Mouse (Mus musculus) kidney, postnatal 0 days (tissue): Measurements from ENCODE around the gene Eid3. TPM values are rescaled to one million over a fixed set of nuclear protein-coding genes. Genes with fewer than 3 reads are reported as not detected.

ENCODE experiments used
- ATAC-seq: fragments of 200-750 bp; cut with Nextera tagmentation; replicated peaks from 2 replicates; pipeline ENCODE4 v1.8.0; 2017; ENCODE audit warnings: low read depth, moderate number of reproducible peaks, moderate TSS enrichment, moderate library complexity; ENCODE audit not compliant: low FRiP score
- DNase-seq: peaks from one replicate; pipeline ENCODE4 v3.0.0-alpha.2; 2016; ENCODE audit warnings: low spot score
- H3K27ac ChIP-seq: fragments of 300-500 bp; sonication (generic); 2 replicates; pipeline ENCODE4 v1.5.1; 2014; ENCODE audit warnings: mild to moderate bottlenecking
- H3K27me3 ChIP-seq: fragments of 300-500 bp; sonication (generic); 2 replicates; pipeline ENCODE4 v1.6.1; 2014; ENCODE audit warnings: low read length, mixed read lengths; ENCODE audit not compliant: insufficient read depth
- H3K36me3 ChIP-seq: fragments of 300-500 bp; sonication (generic); 2 replicates; pipeline ENCODE4 v1.6.1; 2014; ENCODE audit warnings: low read length, mixed read lengths; ENCODE audit not compliant: insufficient read depth
- H3K4me1 ChIP-seq: fragments of 300-500 bp; sonication (generic); replicated peaks from 2 replicates; pipeline ENCODE4 v1.6.1; 2014; ENCODE audit warnings: antibody characterized with exemption, low read length, mixed read lengths; ENCODE audit not compliant: insufficient read depth
- H3K4me2 ChIP-seq: fragments of 300-500 bp; sonication (generic); 2 replicates; pipeline ENCODE4 v1.6.1; 2014; ENCODE audit warnings: mild to moderate bottlenecking, low read length, moderate library complexity, mixed read lengths
- H3K4me3 ChIP-seq: fragments of 300-500 bp; sonication (generic); replicated peaks from 2 replicates; pipeline ENCODE4 v1.5.1; 2014; ENCODE audit warnings: low read depth, low read length
- H3K9ac ChIP-seq: fragments of 300-500 bp; sonication (generic); 2 replicates; pipeline ENCODE4 v1.6.1; 2014; ENCODE audit warnings: low read depth, low read length
- H3K9me3 ChIP-seq: fragments of 300-500 bp; sonication (generic); replicated peaks from 2 replicates; pipeline ENCODE4 v1.6.1; 2016; ENCODE audit warnings: low read length, inconsistent platforms, mixed read lengths
- CTCF ChIP-seq: IDR thresholded peaks from 2 replicates; pipeline ENCODE4 v1.5.1; 2016; ENCODE audit warnings: antibody characterized with exemption, low read depth, mild to moderate bottlenecking, moderate library complexity
- WGBS: fragments of 180-500 bp; shearing (Covaris S2); extraction: QIAGEN DNeasy Blood & Tissue Kit; methylation state at CpG from one replicate; pipeline ENCODE4 v1.1.7; 2014; 5-methylcytosine and 5-hydroxymethylcytosine counted together
- polyA plus RNA-seq: library from polyadenylated mRNA; unstranded; fragments of >200 nt; fragmentation: Nextera tagmentation; extraction: Ambion mirVana; gene quantifications from 2 replicates; pipeline ENCODE4 v1.2.1, GENCODE M21; 2015

Eid3 gene
- polyA plus RNA-seq, 1 experiment from 2014 or later = 0.20 TPM

GRCm38 (mm10) chr10:82858691-82859532 lies 7.5 kb upstream of the Eid3 start:
- Histone ChIP-seq H3K36me3 (0 out of 2 replicates have a peak, but pooled peaks cover 5% of the 10 kb centered on the region), H3K4me1 (peaks cover 8% of the 10 kb centered on the region; the same call in 1 of the 2 replicates), H3K27ac (peak overlapping the region; percentile 93), H3K9ac (peak overlapping the region; percentile 77), H3K9me3 (no peaks in the 10 kb centered on the region), H3K4me3 (peak overlapping the region; percentile 79), H3K27me3 (no peaks in the 10 kb centered on the region), H3K4me2 (peak overlapping the region; percentile 83)
- TF ChIP-seq CTCF = no peak
- ATAC-seq (peak; percentile 88), DNase-seq (peak; percentile 96)
- WGBS = under 1% methylated on average over 49 of the region's 49 CpGs

GRCm38 (mm10) chr10:82859533-82859915 lies 6.9 kb upstream of the Eid3 start:
- H3K4me2 ChIP-seq = peak overlapping the region; percentile 83
- no peaks in the 10 kb centered on the region for H3K27me3 ChIP-seq
- TF ChIP-seq CTCF = peak; percentile 54
- peak overlapping the region; percentile 93 for H3K27ac ChIP-seq
- H3K4me1 ChIP-seq = peaks cover 8% of the 10 kb centered on the region; the same call in 1 of the 2 replicates
- H3K9me3 ChIP-seq = no peaks in the 10 kb centered on the region
- 0 out of 2 replicates have a peak, but pooled peaks cover 8% of the 10 kb centered on the region for H3K36me3 ChIP-seq
- ATAC-seq = peak; percentile 50; the same call in 1 of the 2 replicates
- DNase-seq = peak; percentile 79
- peak overlapping the region; percentile 77 for H3K9ac ChIP-seq
- H3K4me3 ChIP-seq = peak overlapping the region; percentile 79
- WGBS = 1% methylated on average over 8 of the region's 8 CpGs

GRCm38 (mm10) chr10:82860181-82860928 lies 6.1 kb upstream of the Eid3 start:
- Histone ChIP-seq H3K4me2 (peak overlapping the region; percentile 83), H3K9me3 (no peaks in the 10 kb centered on the region), H3K9ac (peak overlapping the region; percentile 87), H3K27me3 (no peaks in the 10 kb centered on the region), H3K36me3 (0 out of 2 replicates have a peak, but pooled peaks cover 8% of the 10 kb centered on the region), H3K4me3 (peak overlapping the region; percentile 79), H3K4me1 (peaks cover 8% of the 10 kb centered on the region; the same call in 1 of the 2 replicates), H3K27ac (peak overlapping the region; percentile 93)
- peak; percentile 78 for DNase-seq
- ATAC-seq = peak; percentile 65
- WGBS = under 1% methylated on average over 50 of the region's 50 CpGs
- TF ChIP-seq CTCF = no peak

GRCm38 (mm10) chr10:82860929-82861315 lies 5.5 kb upstream of the Eid3 start:
- Histone ChIP-seq H3K9me3 (no peaks in the 10 kb centered on the region), H3K4me2 (peak overlapping the region; percentile 83), H3K4me1 (peaks cover 8% of the 10 kb centered on the region; the same call in 1 of the 2 replicates), H3K27me3 (no peaks in the 10 kb centered on the region), H3K27ac (peak overlapping the region; percentile 93), H3K9ac (peak overlapping the region; percentile 87), H3K4me3 (peak overlapping the region; percentile 79), H3K36me3 (0 out of 2 replicates have a peak, but pooled peaks cover 8% of the 10 kb centered on the region)
- no peak for TF ChIP-seq CTCF
- DNase-seq (no peak), ATAC-seq (no peak)
- 7% methylated on average over 8 of the region's 8 CpGs for WGBS

GRCm38 (mm10) chr10:82863106-82863680 lies 3.2 kb upstream of the Eid3 start:
- 49% methylated on average over 5 of the region's 5 CpGs for WGBS

GRCm38 (mm10) chr10:82863827-82864226 lies 2.6 kb upstream of the Eid3 start:
- 89% methylated on average over 7 of the region's 7 CpGs for WGBS
- Histone ChIP-seq H3K36me3 (0 out of 2 replicates have a peak, but pooled peaks cover 8% of the 10 kb centered on the region), H3K4me3 (no peak overlapping the region), H3K27me3 (no peaks in the 10 kb centered on the region), H3K9ac (no peak overlapping the region), H3K4me1 (peaks cover 8% of the 10 kb centered on the region), H3K27ac (no peak overlapping the region), H3K4me2 (no peak overlapping the region), H3K9me3 (no peaks in the 10 kb centered on the region)
- DNase-seq = no peak
- no peak for TF ChIP-seq CTCF
- no peak for ATAC-seq

More at GRCm38 (mm10) chr10:82863106-82863680, 3.2 kb upstream of the Eid3 start:
- no peaks in the 10 kb centered on the region for H3K27me3 ChIP-seq
- DNase-seq = peak; percentile 46
- 0 out of 2 replicates have a peak, but pooled peaks cover 8% of the 10 kb centered on the region for H3K36me3 ChIP-seq
- H3K4me3 ChIP-seq = no peak overlapping the region
- ATAC-seq = no peak
- H3K9ac ChIP-seq = no peak overlapping the region
- no peak overlapping the region for H3K4me2 ChIP-seq
- no peaks in the 10 kb centered on the region for H3K9me3 ChIP-seq
- H3K4me1 ChIP-seq = peaks cover 8% of the 10 kb centered on the region
- TF ChIP-seq CTCF = no peak
- H3K27ac ChIP-seq = no peak overlapping the region
